Mouse (Mus musculus): ENCODE measurements around the gene Mybphl.

DNA sequence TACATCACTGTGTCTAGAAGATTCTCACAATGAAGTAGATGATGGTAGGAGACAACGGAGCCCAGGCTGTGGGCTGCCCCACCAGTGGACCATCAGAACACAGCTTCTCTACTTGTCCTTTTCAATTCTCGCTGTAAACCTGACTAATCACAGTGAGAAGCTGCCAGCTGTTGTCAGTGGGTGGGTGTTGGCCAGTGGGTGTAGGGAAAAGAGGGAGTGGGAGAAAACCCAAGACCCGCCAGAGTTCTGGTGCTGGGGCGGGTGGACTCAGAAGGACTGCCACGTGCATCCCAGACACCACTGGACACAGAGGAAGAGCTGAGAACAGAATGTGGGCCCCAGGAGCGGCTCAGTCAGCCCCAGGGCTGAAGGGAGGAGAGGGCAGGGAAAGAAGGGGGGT lies 33.9 kb upstream of the Mybphl start:
- no peak for TF ChIP-seq TAL1 (IDR thresholded peaks at IDR 0.05; ENCODE audit: low read length)
- TF ChIP-seq GATA1 (IDR thresholded peaks at IDR 0.05; ENCODE audit: low read length): no peak
